In genomic region chr15:101414807-101415565, GRCm38 (mm10) we compare ENCODE assay signal across 22 mouse cellular contexts. TPM values are rescaled to one million over a fixed set of nuclear protein-coding genes. Genes with fewer than 3 reads are reported as not detected.
DNase-seq lines count a peak whose midpoint lies in the region; ATAC-seq and TF ChIP-seq lines count a peak whose summit lies in the region.
"Had no signal": no experiment of that assay in that cellular context is flagged by ENCODE, and none has a peak within 500 bp of the region (broad histone marks: within the 10 kb centered on the region; RNA-seq: fewer than 3 reads in every experiment).

No protein-coding gene starts in this region.

- 43% methylated on average over 11 of the region's 11 CpGs for WGBS in heart, embryonic 13.5 days
- 34% methylated on average over 11 of the region's 11 CpGs for WGBS in intestine, postnatal 0 days
- WGBS in forebrain, embryonic 11.5 days = 40% methylated on average over 11 of the region's 11 CpGs
- WGBS in forebrain, embryonic 10.5 days = 38% methylated on average over 11 of the region's 11 CpGs

- H3K27me3 ChIP-seq in heart, embryonic 13.5 days (replicated peaks) = peaks cover 45% of the 10 kb centered on the region
- H3K27me3 ChIP-seq in E14TG2a.4 (ENCODE audit: insufficient read depth, low read length) = peaks cover 57% of the 10 kb centered on the region
- no peaks in the 10 kb centered on the region for H3K27me3 ChIP-seq in intestine, postnatal 0 days (replicated peaks; ENCODE audit: control insufficient read depth, insufficient read depth, low read length)
- H3K27me3 ChIP-seq in forebrain, embryonic 11.5 days (ENCODE audit: control insufficient read depth, insufficient read depth, low read length) = peaks cover 9% of the 10 kb centered on the region
- peaks cover 55% of the 10 kb centered on the region for H3K27me3 ChIP-seq in forebrain, embryonic 10.5 days (ENCODE audit: poor library complexity, severe bottlenecking)

- H3K27ac ChIP-seq in heart, embryonic 13.5 days (replicated peaks) = no peak overlapping the region
- H3K27ac ChIP-seq in intestine, postnatal 0 days (ENCODE audit: low read depth, low read length) = no peak overlapping the region
- H3K27ac ChIP-seq in forebrain, embryonic 11.5 days (ENCODE audit: low read depth, low read length) = no peak overlapping the region
- no peak overlapping the region for H3K27ac ChIP-seq in forebrain, embryonic 10.5 days
- H3K27ac ChIP-seq: forebrain, embryonic 15.5 days; hindbrain, embryonic 12.5 days; neural tube, embryonic 15.5 days had no signal

- H3K9me3 ChIP-seq in heart, embryonic 13.5 days = no peaks in the 10 kb centered on the region
- no peaks in the 10 kb centered on the region for H3K9me3 ChIP-seq in E14TG2a.4 (ENCODE audit: low read length)
- no peaks in the 10 kb centered on the region for H3K9me3 ChIP-seq in intestine, postnatal 0 days (ENCODE audit: control insufficient read depth)
- no peaks in the 10 kb centered on the region for H3K9me3 ChIP-seq in forebrain, embryonic 11.5 days (ENCODE audit: control insufficient read depth, low read length)
- H3K9me3 ChIP-seq in forebrain, embryonic 10.5 days = no peaks in the 10 kb centered on the region
- H3K9me3 ChIP-seq: forebrain, embryonic 15.5 days; hindbrain, embryonic 12.5 days; neural tube, embryonic 15.5 days had no signal

- H3K9ac ChIP-seq in heart, embryonic 13.5 days = 0 out of 2 replicates have a peak overlapping the region, but pooled peaks have one; percentile 10
- no peak overlapping the region for H3K9ac ChIP-seq in intestine, postnatal 0 days (ENCODE audit: low read depth, low read length)
- H3K9ac ChIP-seq in forebrain, embryonic 11.5 days (ENCODE audit: low read length) = no peak overlapping the region
- H3K9ac ChIP-seq: forebrain, embryonic 15.5 days; hindbrain, embryonic 12.5 days; liver, postnatal 0 days; neural tube, embryonic 15.5 days had no signal

- no peak for TF ChIP-seq CTCF in E14TG2a.4 (conservative IDR thresholded peaks at IDR 0.05; ENCODE audit: low read length)
- TF ChIP-seq CTCF in intestine, postnatal 0 days (IDR thresholded peaks at IDR 0.05; ENCODE audit: low read depth) = no peak

- no peak for DNase-seq in heart, postnatal 4 days
- DNase-seq in cerebellum, adult 9-11 months = peak; percentile 43
- DNase-seq in forebrain, embryonic 11.5 days (ENCODE audit: low spot score) = no peak
- DNase-seq in forebrain, embryonic 10.5 days (ENCODE audit: extremely low spot score, low spot score) = no peak
- DNase-seq in heart, adult 8-10 months (ENCODE audit: low spot score) = no peak
- DNase-seq: liver, postnatal 0 days; thymus, postnatal 4 days had no signal

- ATAC-seq in heart, embryonic 13.5 days (ENCODE audit: extremely low read depth, insufficient number of reproducible peaks, low FRiP score, low TSS enrichment) = no peak
- peak; percentile 64 for ATAC-seq in intestine, postnatal 0 days
- ATAC-seq in forebrain, embryonic 11.5 days (replicated peaks; ENCODE audit: low FRiP score) = no peak
- ATAC-seq: forebrain, embryonic 15.5 days; liver, postnatal 0 days had no signal

- H3K36me3 ChIP-seq in heart, embryonic 13.5 days = no peaks in the 10 kb centered on the region
- H3K36me3 ChIP-seq in E14TG2a.4 (ENCODE audit: insufficient read depth, low read length) = no peaks in the 10 kb centered on the region
- 0 out of 2 replicates have a peak, but pooled peaks cover 8% of the 10 kb centered on the region for H3K36me3 ChIP-seq in intestine, postnatal 0 days (ENCODE audit: control insufficient read depth, insufficient read depth)
- no peaks in the 10 kb centered on the region for H3K36me3 ChIP-seq in forebrain, embryonic 11.5 days (ENCODE audit: control insufficient read depth, insufficient read depth, low read length)
- H3K36me3 ChIP-seq in forebrain, embryonic 10.5 days (replicated peaks) = no peaks in the 10 kb centered on the region
- H3K36me3 ChIP-seq: forebrain, embryonic 15.5 days; hindbrain, embryonic 12.5 days; neural tube, embryonic 15.5 days had no signal

- no peak overlapping the region for H3K4me2 ChIP-seq in heart, embryonic 13.5 days
- peak overlapping the region; percentile 32 for H3K4me2 ChIP-seq in intestine, postnatal 0 days (replicated peaks; ENCODE audit: low read depth)
- H3K4me2 ChIP-seq in forebrain, embryonic 11.5 days (ENCODE audit: low read depth, low read length, severe bottlenecking) = no peak overlapping the region
- H3K4me2 ChIP-seq: forebrain, embryonic 15.5 days; hindbrain, embryonic 12.5 days; neural tube, embryonic 15.5 days had no signal

- no peak overlapping the region for H3K4me3 ChIP-seq in heart, embryonic 13.5 days
- H3K4me3 ChIP-seq in E14TG2a.4 (replicated peaks; ENCODE audit: low read length) = 0 out of 2 replicates have a peak overlapping the region, but pooled peaks have one; percentile 10
- no peak overlapping the region for H3K4me3 ChIP-seq in intestine, postnatal 0 days (ENCODE audit: low read depth, low read length)
- no peak overlapping the region for H3K4me3 ChIP-seq in forebrain, embryonic 11.5 days (ENCODE audit: low read depth, low read length)
- no peak overlapping the region for H3K4me3 ChIP-seq in forebrain, embryonic 10.5 days
- H3K4me3 ChIP-seq: forebrain, embryonic 15.5 days; hindbrain, embryonic 12.5 days; neural tube, embryonic 15.5 days had no signal

- peaks cover 12% of the 10 kb centered on the region for H3K4me1 ChIP-seq in heart, embryonic 13.5 days
- H3K4me1 ChIP-seq in E14TG2a.4 (replicated peaks; ENCODE audit: low read depth, low read length) = peaks cover 27% of the 10 kb centered on the region
- H3K4me1 ChIP-seq in intestine, postnatal 0 days (replicated peaks; ENCODE audit: control insufficient read depth, insufficient read depth, low read length) = 0 out of 2 replicates have a peak, but pooled peaks cover 7% of the 10 kb centered on the region
- no peaks in the 10 kb centered on the region for H3K4me1 ChIP-seq in forebrain, embryonic 11.5 days (replicated peaks; ENCODE audit: control insufficient read depth, insufficient read depth, low read length)
- peaks cover 42% of the 10 kb centered on the region for H3K4me1 ChIP-seq in forebrain, embryonic 10.5 days
- H3K4me1 ChIP-seq: forebrain, embryonic 15.5 days had no signal

RNA-seq across cellular contexts. Expression of gene Krt7, which starts 4.1 kb away (rescaled TPM):
- 20.6 and 26.7 TPM in 2 replicates for polyA plus RNA-seq in heart, embryonic 13.5 days (2015; fragmentation: Nextera tagmentation; extraction: Ambion mirVana)
- 1 to 10 TPM; 9.3 to 10.0 TPM for total RNA-seq in heart, postnatal 4 days (2021)
- 86.1 and 89.0 TPM in 2 replicates for polyA plus RNA-seq in intestine, postnatal 0 days (2015; fragmentation: Nextera tagmentation; extraction: Ambion mirVana)
- 6.8 and 9.3 TPM in 2 replicates for polyA plus RNA-seq in forebrain, embryonic 11.5 days (2014; fragmentation: Nextera tagmentation; extraction: Ambion mirVana)
- polyA plus RNA-seq in forebrain, embryonic 10.5 days (2016; fragmentation: Nextera tagmentation; extraction: Ambion mirVana) = 12.2 and 12.4 TPM in 2 replicates
- total RNA-seq in heart, adult 8-10 months (2022) = 1 to 10 TPM; 1.4 to 3.6 (median 2.7) TPM
- total RNA-seq: layer of hippocampus, adult 18-20 months; left cerebral cortex, adult 18-20 months; megakaryocyte-erythroid progenitor cell, adult 5-6 weeks had no signal

RNA-seq across cellular contexts. Expression of gene Krt87, which starts 23.6 kb away (rescaled TPM):
- 0.08 TPM in 1 of 2 replicates, not detected in the other for polyA plus RNA-seq in heart, embryonic 13.5 days (2015; fragmentation: Nextera tagmentation; extraction: Ambion mirVana)
- not detected for total RNA-seq in heart, postnatal 4 days (2021)
- polyA plus RNA-seq in intestine, postnatal 0 days (2015; fragmentation: Nextera tagmentation; extraction: Ambion mirVana) = 0.16 TPM in 2 replicates
- polyA plus RNA-seq in forebrain, embryonic 11.5 days (2014; fragmentation: Nextera tagmentation; extraction: Ambion mirVana) = 0.12 TPM in 1 of 2 replicates, not detected in the other
- polyA plus RNA-seq in forebrain, embryonic 10.5 days (2016; fragmentation: Nextera tagmentation; extraction: Ambion mirVana) = 0.10 TPM in 1 of 2 replicates, not detected in the other
- not detected for total RNA-seq in heart, adult 8-10 months (2022)
- total RNA-seq: adrenal gland, adult 18-20 months; granulocyte monocyte progenitor cell, adult 5-6 weeks; megakaryocyte-erythroid progenitor cell, adult 5-6 weeks; monocyte, adult 5-6 weeks had no signal
- polyA plus RNA-seq: liver, postnatal 0 days had no signal

RNA-seq across cellular contexts. Expression of gene Krt88, which starts 32.6 kb away (rescaled TPM):
- not detected in 2 replicates for polyA plus RNA-seq in heart, embryonic 13.5 days (2015; fragmentation: Nextera tagmentation; extraction: Ambion mirVana)
- not detected for total RNA-seq in heart, postnatal 4 days (2021)
- not detected in 2 replicates for polyA plus RNA-seq in intestine, postnatal 0 days (2015; fragmentation: Nextera tagmentation; extraction: Ambion mirVana)
- not detected in 2 replicates for polyA plus RNA-seq in forebrain, embryonic 11.5 days (2014; fragmentation: Nextera tagmentation; extraction: Ambion mirVana)
- not detected in 2 replicates for polyA plus RNA-seq in forebrain, embryonic 10.5 days (2016; fragmentation: Nextera tagmentation; extraction: Ambion mirVana)
- not detected for total RNA-seq in heart, adult 8-10 months (2022)
- total RNA-seq: adrenal gland, adult 18-20 months; granulocyte monocyte progenitor cell, adult 5-6 weeks; layer of hippocampus, adult 18-20 months; left cerebral cortex, adult 18-20 months; megakaryocyte-erythroid progenitor cell, adult 5-6 weeks; monocyte, adult 5-6 weeks had no signal
- polyA plus RNA-seq: forebrain, embryonic 15.5 days; heart, embryonic 16.5 days; hindbrain, embryonic 12.5 days; limb, embryonic 14.5 days; liver, postnatal 0 days; neural tube, embryonic 15.5 days; small intestine, adult 2 months had no signal

RNA-seq across cellular contexts. Expression of gene Krt80, which starts 45.0 kb away (rescaled TPM):
- 7.8 and 7.9 TPM in 2 replicates for polyA plus RNA-seq in heart, embryonic 13.5 days (2015; fragmentation: Nextera tagmentation; extraction: Ambion mirVana)
- 10 to 100 TPM; 10.1 to 11.2 TPM for total RNA-seq in heart, postnatal 4 days (2021)
- polyA plus RNA-seq in intestine, postnatal 0 days (2015; fragmentation: Nextera tagmentation; extraction: Ambion mirVana) = 0.40 and 0.61 TPM in 2 replicates
- polyA plus RNA-seq in forebrain, embryonic 11.5 days (2014; fragmentation: Nextera tagmentation; extraction: Ambion mirVana) = not detected in 2 replicates
- 0.07 TPM in 1 of 2 replicates, not detected in the other for polyA plus RNA-seq in forebrain, embryonic 10.5 days (2016; fragmentation: Nextera tagmentation; extraction: Ambion mirVana)
- total RNA-seq in heart, adult 8-10 months (2022) = 1 to 10 TPM; 1.5 to 4.7 (median 2.4) TPM
- total RNA-seq: megakaryocyte-erythroid progenitor cell, adult 5-6 weeks had no signal

RNA-seq across cellular contexts. Expression of gene Krt81, which starts 48.6 kb away (rescaled TPM):
- polyA plus RNA-seq in heart, embryonic 13.5 days (2015; fragmentation: Nextera tagmentation; extraction: Ambion mirVana) = not detected in 2 replicates
- not detected for total RNA-seq in heart, postnatal 4 days (2021)
- polyA plus RNA-seq in intestine, postnatal 0 days (2015; fragmentation: Nextera tagmentation; extraction: Ambion mirVana) = not detected in 2 replicates
- polyA plus RNA-seq in forebrain, embryonic 11.5 days (2014; fragmentation: Nextera tagmentation; extraction: Ambion mirVana) = not detected in 2 replicates
- not detected in 2 replicates for polyA plus RNA-seq in forebrain, embryonic 10.5 days (2016; fragmentation: Nextera tagmentation; extraction: Ambion mirVana)
- not detected for total RNA-seq in heart, adult 8-10 months (2022)
- total RNA-seq: adrenal gland, adult 18-20 months; granulocyte monocyte progenitor cell, adult 5-6 weeks; layer of hippocampus, adult 18-20 months; left cerebral cortex, adult 18-20 months; megakaryocyte-erythroid progenitor cell, adult 5-6 weeks; monocyte, adult 5-6 weeks had no signal
- polyA plus RNA-seq: forebrain, embryonic 15.5 days; heart, embryonic 16.5 days; hindbrain, embryonic 12.5 days; limb, embryonic 14.5 days; liver, postnatal 0 days; neural tube, embryonic 15.5 days; small intestine, adult 2 months had no signal
